Mouse (Mus musculus): ENCODE measurements around the gene Dtnb. TPM values are rescaled to one million over a fixed set of nuclear protein-coding genes. Genes with fewer than 3 reads are reported as not detected.

The Dtnb gene
- polyA plus RNA-seq, 1 experiment from 2014 or later: 40.9 TPM

DNA sequence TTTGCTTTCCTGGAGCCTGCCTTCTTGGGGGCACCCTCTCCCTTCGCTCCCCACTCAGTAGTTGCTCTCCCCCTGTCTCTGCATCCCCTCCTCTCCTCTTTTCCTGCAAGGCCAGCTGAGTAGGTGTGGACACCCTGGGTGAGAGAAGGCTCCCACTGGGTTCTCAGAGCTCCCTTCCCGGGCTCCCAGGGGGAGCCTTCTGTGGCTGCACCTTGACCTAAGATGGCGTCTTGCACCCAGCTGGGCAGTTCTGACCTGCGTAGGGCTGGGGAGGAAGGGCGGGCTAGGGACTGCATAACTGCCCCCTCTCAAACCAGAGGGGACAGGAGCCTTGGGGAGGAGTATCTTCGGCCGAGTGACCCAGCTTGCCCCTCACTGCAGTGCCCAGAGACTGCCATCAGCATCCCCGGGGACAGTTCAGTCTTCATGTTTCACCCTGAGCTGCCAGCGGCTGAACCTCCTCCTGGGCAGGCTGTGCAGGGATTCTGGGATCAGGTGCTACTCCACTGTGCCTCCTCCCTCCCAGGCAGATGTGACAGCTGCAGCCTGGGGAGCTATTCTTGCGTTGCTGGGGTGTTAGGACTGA, 236.3 kb downstream of the Dtnb start:
- 0 out of 2 replicates have a peak, but pooled peaks cover 7% of the 10 kb centered on the region for H3K27me3 ChIP-seq
- WGBS: 3% methylated on average over 10 of the region's 10 CpGs
- peak; percentile 11 for ATAC-seq (ENCODE audit: low FRiP score)
- peak overlapping the region; percentile 85 for H3K4me3 ChIP-seq
- no peaks in the 10 kb centered on the region for H3K9me3 ChIP-seq
- H3K4me2 ChIP-seq: peak overlapping the region; percentile 78
- peak overlapping the region; percentile 94 for H3K9ac ChIP-seq
- H3K4me1 ChIP-seq (replicated peaks): peaks cover 53% of the 10 kb centered on the region
- peak overlapping the region; percentile 95 for H3K27ac ChIP-seq
- H3K36me3 ChIP-seq: no peaks in the 10 kb centered on the region

DNA sequence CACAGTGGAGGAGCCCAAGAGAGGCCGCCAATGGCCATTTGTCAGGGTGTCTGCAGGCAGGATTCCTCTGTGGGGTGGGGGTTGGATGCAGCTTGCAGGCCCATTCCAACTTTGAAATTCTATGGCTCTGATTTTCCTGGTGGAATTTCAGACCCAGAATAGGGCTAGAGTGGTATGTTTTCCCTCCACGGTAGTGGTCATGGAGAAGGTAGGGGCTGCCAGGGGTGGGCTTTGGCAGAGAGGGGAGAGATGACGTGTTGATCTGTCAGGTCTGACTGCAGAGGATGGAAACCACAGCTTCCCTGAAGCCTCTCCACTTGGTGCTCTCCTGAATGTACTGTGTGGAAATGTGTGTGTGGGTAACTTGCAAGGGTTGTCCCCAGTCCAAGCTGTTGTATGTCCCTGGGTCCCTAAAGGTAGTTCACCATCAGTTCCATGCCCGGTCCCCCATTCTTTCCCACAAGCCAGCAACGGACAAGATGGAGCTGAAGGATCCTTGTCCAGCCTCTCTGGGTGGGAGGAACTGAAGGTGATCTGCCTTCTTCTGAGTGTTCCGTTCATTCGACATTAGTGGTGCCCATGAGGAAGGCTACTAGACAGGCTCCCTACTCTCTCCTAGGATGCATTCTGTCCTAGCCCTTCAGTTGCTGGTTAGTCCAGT, 237.5 kb downstream of the Dtnb start:
- H3K4me1 ChIP-seq (replicated peaks): peaks cover 56% of the 10 kb centered on the region
- 82% methylated on average over 7 of the region's 7 CpGs for WGBS
- H3K27ac ChIP-seq: no peak overlapping the region
- H3K9me3 ChIP-seq: no peaks in the 10 kb centered on the region
- peak overlapping the region; percentile 21; the same call in 1 of the 2 replicates for H3K4me2 ChIP-seq
- H3K4me3 ChIP-seq: no peak overlapping the region
- no peak overlapping the region for H3K9ac ChIP-seq
- no peak for ATAC-seq (ENCODE audit: low FRiP score)
- no peaks in the 10 kb centered on the region for H3K36me3 ChIP-seq
- 0 out of 2 replicates have a peak, but pooled peaks cover 3% of the 10 kb centered on the region for H3K27me3 ChIP-seq

GRCm38 (mm10) chr12:3810455-3810854, 238.3 kb downstream of the Dtnb start:
- Histone ChIP-seq H3K27ac (no peak overlapping the region), H3K27me3 (no peaks in the 10 kb centered on the region), H3K9ac (peak overlapping the region; percentile 43; the same call in 1 of the 2 replicates), H3K4me3 (no peak overlapping the region), H3K9me3 (no peaks in the 10 kb centered on the region), H3K4me1 (replicated peaks) (peaks cover 64% of the 10 kb centered on the region), H3K4me2 (no peak overlapping the region), H3K36me3 (no peaks in the 10 kb centered on the region)
- 48% methylated on average over 4 of the region's 4 CpGs for WGBS
- no peak for ATAC-seq (ENCODE audit: low FRiP score)

GRCm38 (mm10) chr12:3811596-3811995, 239.4 kb downstream of the Dtnb start:
- H3K9ac ChIP-seq: no peak overlapping the region
- ATAC-seq (ENCODE audit: low FRiP score): no peak
- H3K4me1 ChIP-seq (replicated peaks): peaks cover 63% of the 10 kb centered on the region
- H3K4me2 ChIP-seq: no peak overlapping the region
- no peaks in the 10 kb centered on the region for H3K36me3 ChIP-seq
- H3K4me3 ChIP-seq: no peak overlapping the region
- 0 out of 2 replicates have a peak overlapping the region, but pooled peaks have one; percentile 12 for H3K27ac ChIP-seq
- no peaks in the 10 kb centered on the region for H3K27me3 ChIP-seq
- H3K9me3 ChIP-seq: no peaks in the 10 kb centered on the region
- 44% methylated on average over 5 of the region's 5 CpGs for whole genome bisulfite sequencing

DNA sequence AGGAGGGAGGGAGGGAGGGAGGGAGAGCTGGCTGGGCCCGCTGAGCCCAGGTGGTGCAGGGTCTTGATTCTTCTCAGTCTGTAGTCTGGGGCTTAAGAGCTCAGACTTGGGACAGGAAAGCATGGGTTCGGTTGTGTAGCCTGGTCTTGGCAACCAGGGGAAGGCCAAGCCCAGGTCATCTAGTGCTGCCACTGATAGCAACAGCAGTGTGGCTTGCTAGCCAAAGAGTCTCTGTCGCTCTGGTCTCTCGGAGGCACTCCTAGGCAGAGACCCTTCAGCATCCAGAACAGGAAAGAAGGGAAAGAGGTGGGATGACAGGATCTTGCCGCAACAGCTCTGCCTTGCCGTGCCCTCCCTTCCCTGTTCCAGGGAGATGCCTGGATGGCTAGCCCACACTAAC, 240.1 kb downstream of the Dtnb start:
- no peaks in the 10 kb centered on the region for H3K27me3 ChIP-seq
- H3K9ac ChIP-seq: no peak overlapping the region
- no peak overlapping the region for H3K4me3 ChIP-seq
- no peaks in the 10 kb centered on the region for H3K36me3 ChIP-seq
- H3K9me3 ChIP-seq: no peaks in the 10 kb centered on the region
- H3K4me1 ChIP-seq (replicated peaks): peaks cover 70% of the 10 kb centered on the region
- H3K27ac ChIP-seq: no peak overlapping the region
- 53% methylated on average over 6 of the region's 6 CpGs for WGBS
- H3K4me2 ChIP-seq: no peak overlapping the region
- no peak for ATAC-seq (ENCODE audit: low FRiP score)

DNA sequence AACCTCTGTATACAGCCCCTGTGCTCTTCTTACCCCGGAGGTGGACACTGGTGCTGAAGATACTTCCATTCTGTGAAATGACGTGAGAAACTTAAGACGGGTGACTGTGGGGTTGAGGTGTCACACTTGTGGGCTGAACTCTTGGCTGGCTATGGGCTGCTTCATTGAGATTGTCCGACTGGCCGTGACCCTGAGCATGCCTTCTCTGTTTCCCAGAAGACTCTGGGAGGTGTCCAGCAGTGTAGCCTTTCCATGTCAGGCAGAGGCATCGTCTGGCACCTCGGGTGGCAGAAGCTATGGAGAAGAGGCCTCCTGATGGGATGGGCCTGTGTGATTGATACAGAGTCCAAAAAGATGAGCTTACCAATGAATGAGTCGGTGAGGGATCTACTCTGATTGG, 241.0 kb downstream of the Dtnb start:
- Histone ChIP-seq H3K36me3 (no peaks in the 10 kb centered on the region), H3K4me3 (no peak overlapping the region), H3K4me1 (replicated peaks) (peaks cover 75% of the 10 kb centered on the region), H3K4me2 (no peak overlapping the region), H3K9ac (no peak overlapping the region), H3K27me3 (no peaks in the 10 kb centered on the region), H3K9me3 (no peaks in the 10 kb centered on the region), H3K27ac (no peak overlapping the region)
- no peak for ATAC-seq (ENCODE audit: low FRiP score)
- 82% methylated on average over 8 of the region's 8 CpGs for WGBS

- Histone ChIP-seq H3K27me3 (no peaks in the 10 kb centered on the region), H3K9me3 (no peaks in the 10 kb centered on the region), H3K4me1 (replicated peaks) (peaks cover 75% of the 10 kb centered on the region), H3K27ac (no peak overlapping the region), H3K9ac (no peak overlapping the region), H3K4me3 (no peak overlapping the region), H3K4me2 (no peak overlapping the region), H3K36me3 (no peaks in the 10 kb centered on the region)
- ATAC-seq (ENCODE audit: low FRiP score): no peak
- WGBS: 41% methylated on average over 6 of the region's 6 CpGs
These were observed 243.2 kb downstream of the Dtnb start for GRCm38 (mm10) chr12:3815386-3815785.

DNA sequence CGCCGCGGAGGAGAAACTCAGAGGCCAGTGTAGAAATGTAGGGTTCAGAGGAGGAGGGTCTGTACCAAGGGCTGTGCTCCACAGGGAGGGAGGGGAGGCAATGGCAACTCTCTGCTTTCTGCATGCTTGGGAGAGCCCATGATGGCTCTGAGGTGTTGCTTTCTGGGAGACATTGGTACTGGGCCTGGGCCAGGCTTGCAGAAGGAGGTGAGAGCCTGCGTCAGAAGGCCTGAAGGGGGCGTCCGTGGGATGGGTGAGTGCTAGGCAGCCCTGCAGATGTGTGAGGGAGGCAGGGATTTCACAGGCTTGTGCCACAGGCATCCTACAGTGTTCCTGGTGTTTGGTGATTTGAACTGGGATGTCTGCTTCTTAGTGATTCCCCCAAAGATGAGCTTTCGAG, 244.9 kb downstream of the Dtnb start:
- Histone ChIP-seq H3K4me3 (no peak overlapping the region), H3K4me2 (no peak overlapping the region), H3K27ac (no peak overlapping the region; the same call in 1 of the 2 replicates), H3K27me3 (no peaks in the 10 kb centered on the region), H3K36me3 (no peaks in the 10 kb centered on the region), H3K9me3 (no peaks in the 10 kb centered on the region), H3K4me1 (replicated peaks) (peaks cover 64% of the 10 kb centered on the region), H3K9ac (peak overlapping the region; percentile 24; the same call in 1 of the 2 replicates)
- WGBS: 64% methylated on average over 7 of the region's 7 CpGs
- no peak for ATAC-seq (ENCODE audit: low FRiP score)

DNA sequence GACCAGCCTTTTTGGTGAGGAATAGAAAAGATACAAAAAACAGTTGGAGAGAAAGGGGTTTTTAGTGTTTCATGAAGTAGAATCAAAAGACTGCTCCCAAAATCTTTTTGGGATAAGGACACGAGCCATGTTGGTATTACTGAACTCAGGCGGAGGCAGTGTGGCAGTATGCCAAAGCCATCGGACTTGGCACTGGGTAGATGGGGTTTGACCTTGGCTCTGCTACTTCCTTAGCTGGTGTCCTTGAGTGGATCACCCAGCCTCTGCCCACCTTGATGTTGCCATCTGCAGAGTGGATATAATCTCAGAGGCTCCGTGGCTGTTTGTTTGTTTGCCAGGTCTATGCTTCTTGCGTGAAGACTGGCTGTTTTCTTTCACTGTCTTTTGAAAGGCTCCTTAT, 245.4 kb downstream of the Dtnb start:
- H3K4me2 ChIP-seq: no peak overlapping the region
- H3K9me3 ChIP-seq: no peaks in the 10 kb centered on the region
- no peak overlapping the region for H3K4me3 ChIP-seq
- 89% methylated on average over 5 of the region's 5 CpGs for WGBS
- no peaks in the 10 kb centered on the region for H3K36me3 ChIP-seq
- H3K27ac ChIP-seq: no peak overlapping the region
- no peaks in the 10 kb centered on the region for H3K27me3 ChIP-seq
- H3K4me1 ChIP-seq (replicated peaks): peaks cover 61% of the 10 kb centered on the region
- no peak overlapping the region for H3K9ac ChIP-seq
- no peak for ATAC-seq (ENCODE audit: low FRiP score)

DNA sequence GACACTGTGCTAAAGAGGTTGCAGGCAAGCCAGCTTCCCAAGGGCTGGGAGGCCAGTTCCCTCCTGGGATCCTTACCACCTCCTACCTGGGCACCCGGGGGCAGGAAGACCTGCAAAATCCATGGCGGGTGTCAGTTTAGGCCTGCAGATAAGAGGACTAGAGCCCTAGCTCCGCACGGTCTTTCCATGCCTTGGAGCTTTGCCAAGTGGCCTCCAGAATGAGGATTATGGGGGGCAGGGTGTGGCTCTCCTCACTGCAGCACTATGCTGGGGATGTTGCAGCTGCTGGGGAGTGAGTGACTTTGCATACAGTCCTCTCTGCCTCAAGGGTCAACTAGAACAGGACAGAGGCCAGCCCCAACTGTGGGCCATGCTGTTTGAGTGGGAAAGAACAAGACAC, 247.7 kb downstream of the Dtnb start:
- Histone ChIP-seq H3K27me3 (no peaks in the 10 kb centered on the region), H3K9me3 (no peaks in the 10 kb centered on the region), H3K27ac (no peak overlapping the region), H3K4me1 (replicated peaks) (peaks cover 72% of the 10 kb centered on the region), H3K36me3 (no peaks in the 10 kb centered on the region), H3K4me2 (no peak overlapping the region), H3K9ac (no peak overlapping the region; the same call in 1 of the 2 replicates), H3K4me3 (no peak overlapping the region)
- ATAC-seq (ENCODE audit: low FRiP score): no peak
- WGBS: 72% methylated on average over 4 of the region's 4 CpGs

GRCm38 (mm10) chr12:3823408-3823807, 251.2 kb downstream of the Dtnb start:
- WGBS: 48% methylated on average over 5 of the region's 5 CpGs
- no peaks in the 10 kb centered on the region for H3K36me3 ChIP-seq
- no peak for ATAC-seq (ENCODE audit: low FRiP score)
- no peak overlapping the region for H3K27ac ChIP-seq
- peaks cover 45% of the 10 kb centered on the region for H3K4me1 ChIP-seq (replicated peaks)
- H3K4me2 ChIP-seq: no peak overlapping the region
- H3K27me3 ChIP-seq: no peaks in the 10 kb centered on the region
- no peak overlapping the region for H3K9ac ChIP-seq
- no peaks in the 10 kb centered on the region for H3K9me3 ChIP-seq
- no peak overlapping the region for H3K4me3 ChIP-seq

DNA sequence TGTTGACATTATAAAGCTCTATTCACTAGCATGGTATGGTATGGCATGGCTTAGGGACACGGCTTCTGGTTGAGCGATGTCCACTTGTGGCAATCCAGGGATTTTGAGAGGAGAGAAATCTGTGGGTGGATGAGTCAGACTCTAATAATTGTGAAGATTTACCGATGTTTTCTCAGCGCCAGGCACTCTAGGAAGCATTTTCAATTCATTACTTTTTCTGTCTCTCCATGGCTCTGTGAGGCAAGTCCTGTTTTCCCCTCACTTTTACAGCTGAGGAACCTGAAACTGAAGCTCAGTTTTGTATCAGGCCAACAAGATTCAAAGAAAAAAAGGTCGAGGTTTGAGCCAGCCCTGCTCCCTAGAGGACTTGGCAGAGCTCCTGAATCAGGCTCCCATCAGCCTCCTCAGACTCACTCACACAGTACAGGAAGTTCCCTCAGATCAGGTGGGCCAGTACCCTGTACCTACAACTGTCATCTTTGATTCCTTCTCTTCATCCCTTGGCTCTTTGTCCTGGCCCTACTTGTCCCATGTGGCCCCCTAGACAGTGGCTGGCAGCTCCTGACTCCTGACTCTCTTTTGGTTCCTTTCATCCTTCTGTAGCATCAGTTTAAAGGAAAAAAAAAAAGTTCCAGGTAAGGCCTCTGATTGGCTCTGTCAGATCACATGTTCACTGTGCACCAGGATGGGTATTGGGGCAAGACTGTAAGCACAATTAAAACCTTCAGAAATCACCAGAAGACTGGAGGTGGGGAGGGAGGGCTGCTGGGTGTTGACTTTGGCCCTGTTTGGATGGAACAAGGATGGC, 252.9 kb downstream of the Dtnb start:
- H3K4me3 ChIP-seq: no peak overlapping the region
- no peaks in the 10 kb centered on the region for H3K27me3 ChIP-seq
- H3K9me3 ChIP-seq: no peaks in the 10 kb centered on the region
- no peaks in the 10 kb centered on the region for H3K36me3 ChIP-seq
- no peak overlapping the region for H3K27ac ChIP-seq
- no peak overlapping the region for H3K4me2 ChIP-seq
- no peak for ATAC-seq (ENCODE audit: low FRiP score)
- peaks cover 28% of the 10 kb centered on the region for H3K4me1 ChIP-seq (replicated peaks)
- no peak overlapping the region for H3K9ac ChIP-seq
- WGBS: 79% methylated on average over 5 of the region's 5 CpGs
